Mouse (Mus musculus): ENCODE results near the gene Olfr444. TPM values are rescaled to one million over a fixed set of nuclear protein-coding genes. Genes with fewer than 3 reads are reported as not detected.

Olfr444 gene
- polyA plus RNA-seq (2012; rRNA removed): not detected in 2 replicates

DNA sequence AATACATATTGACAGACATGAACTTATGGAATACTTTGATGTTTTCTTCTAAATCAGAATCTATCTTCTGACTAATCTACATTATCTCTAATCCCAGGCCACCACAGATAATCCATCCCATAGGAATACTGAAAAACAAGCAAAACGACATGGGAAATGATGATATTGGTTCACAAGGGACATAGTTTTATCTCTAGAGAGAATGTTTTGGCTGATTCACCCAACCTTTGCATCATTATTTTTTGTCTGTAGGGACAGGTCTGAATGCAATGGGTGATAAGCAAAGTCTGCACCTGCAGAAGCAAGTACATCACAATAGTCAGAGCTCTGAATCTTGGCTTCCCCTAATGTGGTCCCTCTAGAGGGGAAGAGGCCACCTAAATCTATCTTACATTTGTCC is at the start of gene Olfr444:
Olfr444 (plus strand) TSS at position 301 of the 400 bp plus-strand sequence.
- DNase-seq (ENCODE audit: low spot score): no peak

DNA sequence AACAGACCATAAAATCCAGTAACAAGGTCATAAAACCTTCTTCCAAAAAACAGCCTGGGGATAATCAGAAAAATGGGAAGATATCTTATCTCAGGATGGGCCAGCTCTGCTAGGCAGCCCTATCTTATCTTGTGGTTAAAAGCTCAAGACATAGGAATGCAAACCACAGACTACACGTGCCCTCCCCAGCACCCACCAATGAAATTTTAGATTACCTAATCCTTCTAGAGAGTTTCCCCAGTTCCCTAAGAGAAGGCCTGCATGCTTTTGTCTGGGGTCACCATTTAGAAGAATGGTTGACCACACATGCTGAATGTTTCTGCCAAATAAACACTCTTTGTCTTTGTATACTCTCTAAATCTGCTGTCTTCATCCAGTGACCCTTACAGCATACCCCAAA is 48.5 kb upstream of the Olfr444 start:
- DNase-seq (ENCODE audit: low spot score): no peak

DNA sequence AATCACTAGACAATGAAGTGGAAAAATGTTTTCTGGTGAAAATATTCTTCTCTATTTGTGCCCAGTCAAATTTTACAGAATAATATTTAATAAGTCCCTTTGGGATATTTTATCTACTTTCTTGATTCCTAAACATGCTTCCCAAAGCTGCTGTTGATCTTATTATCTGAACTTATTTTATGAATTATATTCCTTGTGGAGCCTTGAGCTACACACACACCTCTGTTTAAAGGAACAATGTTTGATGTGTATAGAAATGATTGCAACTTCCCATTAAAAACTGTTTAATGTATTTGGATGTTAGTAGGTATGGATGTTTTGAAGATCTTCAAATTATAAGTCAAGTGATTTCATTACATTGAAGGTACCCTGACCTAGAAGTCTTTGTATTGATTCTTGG is 40.3 kb upstream of the Olfr444 start, which contains the start of gene Olfr447:
Olfr447 (plus strand) TSS at position 301 of the 400 bp plus-strand sequence.
- DNase-seq (ENCODE audit: low spot score): no peak

DNA sequence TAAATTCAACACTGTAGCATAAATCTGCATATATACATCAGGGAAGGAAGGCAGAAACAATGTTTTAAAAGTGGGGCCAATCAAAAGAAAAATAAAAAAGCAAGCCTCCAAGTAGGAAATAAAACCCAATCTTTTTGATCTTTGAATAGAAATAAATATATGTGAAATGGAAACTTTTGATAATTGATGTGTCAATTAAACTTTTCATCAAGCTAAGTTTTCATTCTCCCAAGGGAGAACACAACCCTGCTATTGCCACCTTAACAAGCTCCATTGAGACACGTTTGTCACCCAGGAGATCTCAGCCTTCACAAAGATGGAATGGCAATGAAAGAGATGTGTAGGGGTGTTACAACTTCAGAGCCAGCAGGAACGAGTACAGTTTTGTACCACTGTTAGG is 27.8 kb upstream of the Olfr444 start, which contains the start of gene Olfr446:
Olfr446 (plus strand) TSS at position 301 of the 400 bp plus-strand sequence.
- DNase-seq (ENCODE audit: low spot score): no peak

DNA sequence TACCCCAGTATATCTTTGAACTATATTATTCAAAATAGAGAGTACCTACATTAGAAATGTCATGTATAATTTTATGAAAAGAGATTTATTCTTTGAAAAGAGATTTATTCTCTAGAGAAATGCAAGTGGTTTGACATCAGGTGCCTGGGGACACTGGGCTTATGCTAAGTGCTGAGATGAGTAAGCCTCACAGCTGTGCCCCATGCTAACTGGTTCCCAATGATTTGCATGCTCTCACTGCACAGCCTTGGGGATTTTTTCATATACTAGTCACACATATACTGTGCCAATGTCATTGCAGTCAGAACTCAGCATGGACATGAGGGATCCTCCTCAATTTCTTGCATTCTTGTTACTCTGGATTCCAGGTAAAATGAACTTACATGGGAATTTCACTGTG is 31.5 kb downstream of the Olfr444 start:
- no peak for DNase-seq (ENCODE audit: low spot score)

Other genes starting within 250 kb of the Olfr444 start
- gene Tcaf1, start 239.0 kb upstream of the Olfr444 start, polyA plus RNA-seq (2012; rRNA removed): 26.5 and 30.1 TPM in 2 replicates
- gene Olfr453, start 209.7 kb upstream of the Olfr444 start, polyA plus RNA-seq (2012; rRNA removed): not detected in 2 replicates
- not detected in 2 replicates for gene Olfr38, start 192.7 kb upstream of the Olfr444 start, polyA plus RNA-seq (2012; rRNA removed)
- gene Olfr452, start 164.0 kb upstream of the Olfr444 start, polyA plus RNA-seq (2012; rRNA removed): not detected in 2 replicates
- gene Olfr450, start 137.1 kb upstream of the Olfr444 start, polyA plus RNA-seq (2012; rRNA removed): not detected in 2 replicates
- not detected in 2 replicates for gene Olfr449, start 114.7 kb upstream of the Olfr444 start, polyA plus RNA-seq (2012; rRNA removed)
- not detected in 2 replicates for gene Olfr448, start 58.6 kb upstream of the Olfr444 start, polyA plus RNA-seq (2012; rRNA removed)
- not detected in 2 replicates for gene Olfr447, start 40.2 kb upstream of the Olfr444 start, polyA plus RNA-seq (2012; rRNA removed)
- not detected in 2 replicates for gene Olfr446, start 27.7 kb upstream of the Olfr444 start, polyA plus RNA-seq (2012; rRNA removed)
- gene Olfr441, start 157.3 kb downstream of the Olfr444 start, polyA plus RNA-seq (2012; rRNA removed): not detected in 2 replicates
- not detected in 2 replicates for gene Olfr237-ps1, start 197.5 kb downstream of the Olfr444 start, polyA plus RNA-seq (2012; rRNA removed)
- gene Olfr437, start 214.2 kb downstream of the Olfr444 start, polyA plus RNA-seq (2012; rRNA removed): not detected in 2 replicates
- not detected in 2 replicates for gene Olfr13, start 223.1 kb downstream of the Olfr444 start, polyA plus RNA-seq (2012; rRNA removed)
- not detected in 2 replicates for gene Olfr435, start 248.1 kb downstream of the Olfr444 start, polyA plus RNA-seq (2012; rRNA removed)